Mouse (Mus musculus): ENCODE measurements around the gene Arid5a. TPM values are rescaled to one million over a fixed set of nuclear protein-coding genes. Genes with fewer than 3 reads are reported as not detected.

Gene Arid5a
- total RNA-seq, 2 experiments from 2014 or later, result 33.9 to 42.2 TPM

- ATAC-seq (replicated peaks; ENCODE audit: poor library complexity, severe bottlenecking), result no peak
Observed at GRCm38 (mm10) chr1:36321829-36322573, 14.5 kb downstream of the Arid5a start.

GRCm38 (mm10) chr1:36323076-36323475 is 15.5 kb downstream of the Arid5a start:
- ATAC-seq (replicated peaks; ENCODE audit: poor library complexity, severe bottlenecking), result no peak

- ATAC-seq (replicated peaks; ENCODE audit: poor library complexity, severe bottlenecking), result peak; percentile 50
Observed at GRCm38 (mm10) chr1:36323746-36324448, 16.4 kb downstream of the Arid5a start.

DNA sequence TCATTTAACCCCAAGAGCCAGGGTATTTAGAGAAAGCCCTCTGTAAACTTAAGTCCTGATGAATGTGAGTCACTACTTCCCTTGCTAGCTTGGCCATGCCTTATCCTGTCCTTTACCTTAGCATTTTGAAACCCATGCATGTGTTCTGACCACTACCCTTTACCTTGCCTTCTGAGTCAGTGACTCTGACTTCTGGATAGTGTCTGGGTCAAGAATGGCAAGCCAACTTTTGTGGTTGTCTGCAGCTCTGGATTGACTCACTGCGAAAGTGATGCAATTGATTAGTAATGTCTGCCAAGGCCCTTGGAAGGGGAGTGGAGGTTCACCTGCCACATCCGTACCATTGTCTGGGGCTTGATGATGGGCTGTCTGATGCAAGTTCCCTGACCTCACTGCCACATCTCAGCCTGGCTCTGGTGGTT is 18.4 kb downstream of the Arid5a start:
- ATAC-seq (replicated peaks; ENCODE audit: poor library complexity, severe bottlenecking), result peak; percentile 83

- no peak for ATAC-seq (replicated peaks; ENCODE audit: poor library complexity, severe bottlenecking)
Observed at GRCm38 (mm10) chr1:36326815-36327214, 19.3 kb downstream of the Arid5a start.

DNA sequence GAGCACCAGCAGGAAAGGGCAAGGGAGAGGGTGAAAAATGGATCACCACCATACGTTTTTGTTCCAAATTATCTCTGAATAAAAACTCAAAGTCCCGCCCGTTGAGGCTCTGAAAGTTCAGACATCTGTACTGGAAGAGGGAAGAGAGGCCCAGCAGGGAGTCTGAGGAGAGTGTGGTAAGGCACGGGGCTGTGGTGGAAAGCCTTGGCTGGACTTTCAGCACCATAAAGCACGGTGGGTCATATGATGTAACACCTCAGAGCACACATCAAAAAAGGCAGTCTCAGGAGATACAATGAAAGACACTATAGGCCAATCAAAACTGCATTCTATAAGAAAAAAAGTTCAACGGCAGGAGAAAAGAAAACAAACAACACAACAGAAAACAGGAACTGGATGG is 24.2 kb downstream of the Arid5a start:
- ATAC-seq (replicated peaks; ENCODE audit: poor library complexity, severe bottlenecking), result no peak

- no peak for ATAC-seq (replicated peaks; ENCODE audit: poor library complexity, severe bottlenecking)
Observed at GRCm38 (mm10) chr1:36332955-36333887, 25.7 kb downstream of the Arid5a start.

GRCm38 (mm10) chr1:36342547-36342946 is 35.0 kb downstream of the Arid5a start:
- ATAC-seq (replicated peaks; ENCODE audit: poor library complexity, severe bottlenecking), result no peak

- ATAC-seq (replicated peaks; ENCODE audit: poor library complexity, severe bottlenecking), result no peak
Observed at GRCm38 (mm10) chr1:36352351-36352750, 44.8 kb downstream of the Arid5a start.

GRCm38 (mm10) chr1:36356955-36357695 is 49.6 kb downstream of the Arid5a start:
- ATAC-seq (replicated peaks; ENCODE audit: poor library complexity, severe bottlenecking), result peak; percentile 40

DNA sequence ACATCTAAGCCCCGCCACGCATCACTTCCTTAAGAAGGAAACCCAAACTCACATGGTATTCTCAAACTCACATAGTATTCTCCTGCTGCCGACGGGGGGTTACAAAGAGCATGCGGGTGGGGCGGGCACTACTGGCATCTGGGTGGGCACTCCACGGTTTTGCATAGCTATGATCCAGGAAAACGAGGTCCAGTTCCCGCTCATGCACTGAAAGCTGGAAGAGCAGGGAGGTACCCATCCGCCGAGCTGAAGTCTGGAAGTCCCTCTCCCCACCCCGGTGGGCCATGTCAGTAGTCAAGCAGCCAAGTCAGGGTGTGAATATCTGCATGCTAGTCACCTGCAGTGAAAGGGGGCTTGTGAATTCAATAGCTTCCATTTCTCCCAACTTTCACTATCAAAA is 60.2 kb downstream of the Arid5a start:
- no peak for ATAC-seq (replicated peaks; ENCODE audit: poor library complexity, severe bottlenecking)

DNA sequence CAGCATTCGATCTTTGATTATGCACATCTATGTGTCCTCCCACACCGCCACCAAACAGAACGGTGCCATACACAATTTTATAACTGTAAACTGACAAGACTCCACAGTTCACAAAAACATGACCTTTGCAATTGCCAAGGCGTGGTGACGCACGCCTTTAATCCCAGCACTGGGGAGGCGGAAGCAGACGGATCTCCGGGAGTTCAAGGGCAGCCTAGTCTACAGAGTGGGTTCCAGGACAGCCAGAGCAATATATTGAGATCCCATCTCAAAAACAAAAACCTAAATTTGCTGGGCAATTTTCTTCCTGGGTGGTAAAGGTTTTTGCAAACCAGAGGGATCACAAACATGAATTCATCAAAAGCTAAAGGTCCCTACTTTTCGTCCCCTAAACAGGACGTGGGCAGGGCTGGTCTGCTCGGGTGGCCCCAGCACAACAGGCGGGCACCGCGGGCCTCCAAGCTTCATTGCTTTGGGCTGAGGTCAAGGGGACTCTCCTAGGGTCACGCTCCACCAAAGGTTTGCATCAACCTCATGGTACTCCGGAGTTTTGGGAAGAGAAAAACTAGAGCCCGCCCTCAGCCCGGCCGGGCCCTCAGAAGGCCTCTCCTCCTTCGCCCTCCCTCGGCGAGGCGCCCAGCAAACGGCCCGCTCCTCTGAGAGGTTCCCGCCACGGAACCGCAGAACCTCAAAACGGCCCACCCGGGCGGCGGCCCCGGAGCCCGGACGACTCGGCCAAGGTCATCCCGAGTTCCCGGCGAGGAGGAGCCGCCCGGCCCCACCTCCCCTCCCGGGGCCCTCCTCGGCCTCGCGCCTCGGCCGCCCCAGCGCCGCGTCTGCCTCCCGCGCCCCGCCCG is 60.8 kb downstream of the Arid5a start:
- ATAC-seq (replicated peaks; ENCODE audit: poor library complexity, severe bottlenecking), result peak; percentile 30

GRCm38 (mm10) chr1:36368969-36369645 is 61.6 kb downstream of the Arid5a start, which contains the start of gene Kansl3:
TSS of gene Kansl3 (minus strand) at chr1:36369181.
- peak; percentile 92 for ATAC-seq (replicated peaks; ENCODE audit: poor library complexity, severe bottlenecking)

DNA sequence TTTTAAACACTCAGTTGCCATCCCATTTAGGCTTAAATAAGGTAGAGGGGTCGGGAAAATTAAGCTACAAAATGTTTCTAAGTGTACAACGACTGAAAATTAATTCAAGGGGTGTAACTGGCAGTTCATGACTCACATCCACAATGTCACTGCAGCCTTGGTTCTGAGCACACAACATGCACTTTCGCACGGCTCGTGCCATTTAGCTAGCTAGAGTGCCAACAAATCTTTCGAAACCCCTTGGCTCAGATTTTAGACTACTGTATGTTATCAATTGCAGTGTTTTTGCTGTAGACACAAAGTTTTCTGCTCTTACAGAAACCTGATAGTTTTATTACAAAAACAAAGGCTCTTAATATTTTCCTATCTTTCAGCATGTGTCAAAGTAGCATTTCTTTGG is 63.4 kb downstream of the Arid5a start:
- no peak for ATAC-seq (replicated peaks; ENCODE audit: poor library complexity, severe bottlenecking)

GRCm38 (mm10) chr1:36371934-36372845 is 64.7 kb downstream of the Arid5a start, which contains the start of gene Fer1l5:
TSS of gene Fer1l5 (plus strand) at chr1:36372291.
- no peak for ATAC-seq (replicated peaks; ENCODE audit: poor library complexity, severe bottlenecking)

Measured in granulocyte monocyte progenitor cell, adult 5-6 weeks (primary cell).